Mouse (Mus musculus) kidney, adult 9 months (tissue): ENCODE measurements around the gene Wnt10b.
A peak's percentile ranks its signal among the peaks of the same experiment; 100 is the strongest.
"Not testable (repeated sequence)": the region's sequence is repeated elsewhere in the genome, so short reads cannot be mapped to it uniquely, and the experiment has no call there.

Experiments used
- DNase-seq: peaks from one replicate; pipeline ENCODE4 v3.0.0; 2022

Wnt10b gene

DNA sequence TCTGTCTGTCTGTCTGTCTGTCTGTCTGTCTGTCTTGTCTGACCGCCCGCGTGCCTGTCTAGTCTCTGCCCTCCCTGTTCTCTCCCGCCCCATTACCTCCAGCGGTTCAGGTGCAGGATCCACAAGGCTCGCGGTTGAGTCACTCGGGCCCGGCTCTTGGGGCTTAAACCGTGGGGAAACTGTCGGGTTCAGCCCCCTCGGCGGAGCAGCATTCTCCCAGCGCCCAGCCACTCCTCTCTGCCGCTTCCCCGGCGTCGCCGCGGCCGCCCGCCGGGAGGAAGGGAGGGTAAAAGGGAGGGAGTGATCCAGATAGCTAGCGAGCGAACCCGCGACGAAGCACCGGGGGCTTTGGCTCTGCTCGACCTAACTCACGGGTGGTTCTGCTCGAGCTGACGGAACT lies at the start of gene Wnt10b:
Wnt10b (minus strand) TSS at position 389 of the 400 bp plus-strand sequence.
- no peak for DNase-seq

DNA sequence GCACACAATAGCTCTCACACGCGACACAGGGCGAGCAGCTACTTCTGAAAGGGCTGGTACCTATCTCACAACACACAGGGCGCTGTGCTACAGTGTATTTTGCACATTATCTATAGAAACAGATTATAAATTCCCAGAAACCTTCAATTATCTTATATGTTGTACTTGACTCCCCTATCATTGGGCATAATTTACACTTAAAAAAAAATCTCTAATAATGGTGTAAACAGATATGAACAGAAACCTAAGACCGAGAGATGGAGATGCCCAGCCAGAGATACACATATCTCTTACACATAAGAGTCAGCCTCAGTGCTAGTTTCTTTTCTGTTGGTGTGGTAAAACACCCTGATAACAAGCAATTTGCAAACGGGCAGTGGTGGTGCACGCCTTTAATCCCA lies 49.7 kb upstream of the Wnt10b start:
- DNase-seq: no peak

DNA sequence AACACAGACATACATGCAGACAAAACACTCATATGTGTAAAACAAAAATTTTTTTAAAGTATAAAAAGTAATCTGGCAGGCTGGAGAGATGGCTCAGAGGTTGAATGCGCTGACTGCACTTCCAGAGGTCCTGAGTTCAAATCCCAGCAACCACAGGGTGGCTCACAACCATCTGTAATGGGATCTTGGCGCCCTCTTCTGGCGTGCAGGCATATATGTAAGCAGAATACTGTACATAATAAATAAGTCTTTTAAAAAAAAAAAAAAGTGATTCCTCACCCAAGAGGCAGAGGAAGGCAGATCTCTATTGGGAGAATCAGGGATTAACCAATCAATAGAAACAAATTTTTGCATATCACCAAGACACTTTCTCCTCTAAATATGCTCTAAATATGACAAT lies 45.5 kb upstream of the Wnt10b start:
- no peak for DNase-seq

DNA sequence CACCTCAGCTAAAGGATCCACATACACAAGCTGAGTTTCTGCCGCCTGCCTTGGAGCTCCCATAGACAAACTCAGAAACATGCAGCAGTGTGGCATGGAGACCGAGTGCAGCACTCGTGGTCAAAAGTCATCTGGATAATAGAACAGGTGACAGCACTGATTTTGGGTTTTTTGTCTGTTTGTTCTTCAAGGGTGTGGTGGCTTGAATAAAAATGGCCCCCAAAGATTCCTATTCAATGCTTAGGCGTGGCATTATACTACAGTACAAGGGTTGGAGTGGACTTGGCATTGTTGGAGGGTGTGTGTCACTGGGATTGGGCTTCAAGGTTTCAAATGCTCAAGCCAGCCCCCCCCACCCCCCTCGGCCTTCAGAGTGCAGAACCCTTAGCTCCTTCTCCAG lies 44.2 kb upstream of the Wnt10b start:
- no peak for DNase-seq

DNA sequence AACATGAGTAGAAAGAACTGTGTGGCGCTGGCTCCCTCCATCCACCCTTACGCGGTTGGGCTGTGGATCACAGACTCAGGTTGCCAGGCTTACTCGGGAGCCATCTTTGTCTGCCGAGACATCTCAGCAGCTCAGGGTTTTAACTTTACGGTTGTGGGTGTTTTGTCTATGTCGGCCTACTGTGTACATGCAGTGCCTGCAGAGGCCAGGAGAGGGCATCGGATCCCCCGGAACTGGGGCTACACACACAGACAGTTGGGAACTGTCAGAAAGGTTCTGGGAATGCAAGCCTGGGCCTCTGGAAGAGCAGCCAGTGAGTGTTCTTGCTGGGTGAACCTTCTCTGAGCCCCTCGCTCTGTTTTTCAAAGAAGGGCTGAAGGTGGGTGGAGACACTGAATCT lies 43.5 kb upstream of the Wnt10b start:
- DNase-seq: no peak

DNA sequence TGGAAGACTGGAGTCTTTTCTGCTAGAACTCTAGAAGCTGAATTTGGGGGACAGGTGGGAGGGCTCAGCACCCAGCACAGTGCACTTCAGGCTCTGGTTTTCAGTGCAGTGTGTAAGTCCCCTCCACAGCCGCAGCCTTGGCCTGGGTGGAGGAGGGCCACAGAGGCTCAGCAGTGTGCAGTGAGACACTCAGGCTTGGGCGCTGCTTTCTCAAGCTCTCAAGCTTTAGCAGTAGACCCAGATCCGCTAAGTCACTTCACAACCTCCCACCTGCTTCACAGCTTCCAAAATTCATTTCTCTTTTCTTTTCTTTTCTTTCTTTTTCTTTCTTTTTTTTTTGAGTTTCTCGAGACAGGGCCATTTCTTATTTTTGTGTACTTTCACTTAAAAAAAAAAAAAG lies 43.0 kb upstream of the Wnt10b start:
- no peak for DNase-seq

DNA sequence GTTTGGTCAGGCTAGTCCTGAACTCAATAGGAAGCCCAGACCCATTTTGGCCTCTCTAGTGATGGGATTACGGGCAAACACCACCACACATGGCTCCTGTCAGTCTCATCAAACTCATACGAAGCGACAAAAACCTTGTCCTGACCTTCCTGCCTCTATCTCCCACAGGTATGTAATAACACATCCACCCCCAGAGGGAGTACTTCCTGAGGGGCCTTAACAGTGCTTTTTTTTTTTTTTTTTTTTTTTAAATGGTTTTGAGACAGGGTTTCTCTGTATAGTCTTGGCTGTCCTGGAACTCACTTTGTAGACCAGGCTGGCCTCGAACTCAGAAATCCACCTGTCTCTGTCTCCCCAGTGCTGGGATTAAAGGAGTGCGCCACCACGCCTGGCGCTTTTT lies 40.2 kb upstream of the Wnt10b start:
- no peak for DNase-seq

DNA sequence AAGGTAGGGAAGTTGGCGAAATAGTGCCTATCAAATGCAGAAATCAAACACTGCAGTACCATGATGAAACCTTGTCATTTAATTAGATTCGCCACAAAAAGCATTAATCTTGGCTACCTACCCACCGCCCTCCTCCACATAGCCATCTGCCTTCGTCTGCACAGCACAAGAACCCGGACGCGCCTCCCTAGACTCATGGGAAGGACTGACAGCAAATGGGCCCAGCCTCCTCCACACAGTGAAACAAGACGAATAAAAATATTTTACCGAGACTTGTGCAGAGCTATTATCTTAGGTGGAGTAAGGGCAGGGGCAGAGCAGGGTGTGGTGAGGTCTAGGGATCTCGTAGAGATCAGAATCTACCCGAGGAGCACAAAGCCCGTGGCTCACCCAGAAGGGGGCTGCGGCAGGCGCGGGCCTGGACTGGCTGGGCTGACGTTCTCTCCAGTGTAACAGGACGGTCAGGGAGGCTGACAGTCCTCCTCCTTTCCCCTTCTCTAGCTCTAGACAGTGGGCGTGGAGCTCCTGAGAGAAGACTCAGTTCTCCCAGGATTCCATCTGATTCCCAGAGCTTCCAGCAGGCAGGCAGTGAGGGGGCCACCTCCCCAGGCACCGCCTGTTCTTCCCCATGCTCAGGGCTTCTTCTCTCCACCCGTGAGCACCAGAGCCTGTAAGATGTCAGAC lies 34.9 kb upstream of the Wnt10b start:
- no peak for DNase-seq

DNA sequence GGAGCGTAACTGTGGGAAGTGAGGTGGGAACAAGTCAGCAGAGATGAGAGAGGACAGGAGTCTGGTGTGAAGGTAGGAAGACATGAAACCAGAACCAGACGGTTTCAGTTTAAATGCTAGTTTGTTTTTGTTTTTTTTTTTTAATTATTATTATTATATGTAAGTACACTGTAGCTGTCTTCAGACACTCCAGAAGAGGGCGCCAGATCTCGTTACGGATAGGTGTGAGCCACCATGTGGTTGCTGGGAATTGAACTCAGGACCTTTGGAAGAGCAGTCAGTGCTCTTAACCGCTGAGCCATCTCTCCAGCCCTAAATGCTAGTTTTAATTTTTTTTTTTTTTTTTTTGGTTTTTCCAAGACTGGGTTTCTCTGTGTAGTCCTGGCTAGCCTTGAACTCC lies 32.3 kb upstream of the Wnt10b start:
- not testable (repeated sequence) for DNase-seq

DNA sequence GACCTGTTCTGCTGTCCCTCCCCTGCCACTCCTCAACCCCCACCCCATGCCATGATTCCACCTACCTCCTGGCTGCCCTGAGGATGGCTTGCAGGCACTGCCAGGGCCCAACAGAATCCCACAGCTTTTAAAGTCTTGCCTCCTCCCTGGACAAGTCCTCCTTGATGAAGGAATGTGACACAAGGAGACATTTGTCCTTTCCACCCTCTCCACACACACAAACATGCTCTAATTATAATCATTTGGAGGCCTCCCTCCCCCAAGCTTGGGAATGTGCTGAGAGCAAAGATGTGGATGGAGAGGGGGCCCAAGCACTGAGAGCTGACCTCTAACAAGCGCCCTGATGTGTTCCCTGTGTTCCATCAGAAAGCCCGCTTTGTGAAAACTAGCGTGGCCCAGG lies 31.4 kb upstream of the Wnt10b start, which contains the start of gene Ddn:
Ddn (minus strand) TSS at position 101 of the 400 bp plus-strand sequence.
- DNase-seq: no peak

DNA sequence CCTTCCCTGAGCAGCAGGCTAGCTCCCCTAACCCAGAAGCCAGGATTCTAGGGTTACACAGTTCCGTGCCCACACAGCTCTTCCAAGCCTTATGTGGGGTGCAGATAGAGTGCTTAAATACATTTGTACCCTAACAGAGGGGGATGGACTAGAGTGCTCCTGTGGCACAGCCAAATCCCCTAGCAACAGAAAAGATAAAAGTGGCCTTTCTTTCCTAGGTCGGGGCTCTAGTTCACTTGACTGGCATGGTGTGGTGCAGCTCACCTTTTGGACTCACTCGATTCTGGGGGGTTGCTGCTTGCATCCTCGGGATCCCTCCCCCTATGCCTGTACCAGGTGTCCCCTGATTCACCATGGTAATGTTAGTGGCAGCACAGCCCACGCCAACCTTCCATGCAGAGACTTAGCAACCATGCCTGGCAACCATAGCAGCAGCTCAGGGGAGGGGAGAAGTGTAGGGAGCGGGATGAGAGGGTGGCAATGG lies 30.7 kb upstream of the Wnt10b start:
- no peak for DNase-seq

DNA sequence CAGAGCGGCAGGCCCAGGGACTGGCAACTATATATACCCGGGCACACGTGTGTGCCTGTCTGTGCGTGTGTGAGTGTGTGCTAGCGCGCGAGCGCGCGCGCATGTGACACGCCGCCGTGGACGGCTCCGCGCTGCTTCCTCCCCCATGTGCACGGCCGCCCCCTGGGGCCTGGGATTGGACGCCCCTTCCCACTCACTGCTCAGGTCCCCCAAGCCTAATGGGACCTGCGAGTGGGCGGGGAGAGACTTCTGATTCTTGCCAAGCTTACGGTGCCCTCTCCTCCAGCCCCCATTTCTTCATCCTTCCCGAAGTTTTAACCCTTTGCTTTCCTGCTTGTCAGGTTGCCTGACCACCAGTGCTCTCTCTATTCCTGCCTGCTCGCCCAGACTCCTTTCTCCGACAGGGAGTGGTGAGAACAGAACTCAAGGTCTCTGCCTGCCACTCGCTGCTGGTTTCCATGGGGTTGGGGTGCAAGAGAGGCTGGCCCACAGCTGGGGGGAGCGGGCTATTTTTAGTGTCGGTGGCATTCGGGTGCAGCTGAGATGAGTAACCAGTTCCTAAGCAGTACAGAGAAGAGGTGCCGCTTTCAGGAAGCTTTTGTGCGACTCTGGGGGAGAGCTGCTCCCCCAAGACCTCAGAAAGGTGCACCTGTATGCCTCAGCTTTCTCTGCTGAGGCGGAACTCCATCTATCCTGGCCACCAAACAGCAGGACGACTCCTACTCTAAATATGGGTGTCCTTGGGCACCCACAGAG lies 30.1 kb upstream of the Wnt10b start:
- DNase-seq: no peak

DNA sequence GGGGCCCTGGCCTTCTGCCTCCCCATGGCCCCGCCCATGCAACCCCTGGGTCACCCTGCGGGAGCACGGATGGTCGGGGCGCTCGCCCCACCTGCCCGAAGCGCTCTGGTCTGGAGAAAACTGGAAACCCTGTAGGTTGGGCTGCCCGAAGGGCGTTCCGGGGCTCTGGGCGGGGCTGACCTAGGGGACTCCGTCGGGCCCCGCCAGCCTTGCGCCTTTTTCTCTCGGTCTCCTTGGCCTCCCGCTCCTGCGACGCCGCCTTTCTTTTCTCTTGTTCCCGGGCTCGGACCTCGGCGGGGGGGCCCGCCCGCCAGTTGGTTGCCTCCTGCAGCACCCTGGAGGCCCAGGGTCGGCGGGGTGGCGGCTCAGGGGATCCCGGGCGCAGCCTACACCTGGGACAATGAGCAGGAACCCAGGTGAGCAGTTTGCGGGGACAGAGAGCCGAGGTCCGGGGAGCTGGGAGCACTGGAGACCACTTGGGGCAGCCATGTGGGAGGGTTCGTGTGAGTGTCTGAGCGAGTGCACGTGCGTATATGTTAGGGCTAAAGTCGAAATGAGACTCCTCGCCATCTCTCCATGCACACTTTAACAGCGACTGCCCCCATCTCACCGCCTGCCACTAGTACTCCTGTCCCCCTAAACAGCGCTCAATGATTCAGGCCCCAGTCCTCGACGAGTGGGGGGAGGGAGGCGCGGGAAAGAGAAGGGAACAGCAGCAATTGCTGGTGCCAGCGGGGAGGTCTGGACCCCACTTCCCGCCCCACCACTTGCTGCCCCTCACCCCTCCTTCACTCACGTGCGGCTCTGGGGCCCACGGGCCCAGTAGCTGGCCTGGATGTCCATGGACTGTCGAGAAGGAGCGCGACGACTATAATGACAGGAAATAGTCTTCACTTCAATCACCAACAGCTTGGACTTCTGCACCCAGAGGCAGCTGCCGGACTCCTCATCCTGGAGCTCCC lies 29.1 kb upstream of the Wnt10b start:
- no peak for DNase-seq

DNA sequence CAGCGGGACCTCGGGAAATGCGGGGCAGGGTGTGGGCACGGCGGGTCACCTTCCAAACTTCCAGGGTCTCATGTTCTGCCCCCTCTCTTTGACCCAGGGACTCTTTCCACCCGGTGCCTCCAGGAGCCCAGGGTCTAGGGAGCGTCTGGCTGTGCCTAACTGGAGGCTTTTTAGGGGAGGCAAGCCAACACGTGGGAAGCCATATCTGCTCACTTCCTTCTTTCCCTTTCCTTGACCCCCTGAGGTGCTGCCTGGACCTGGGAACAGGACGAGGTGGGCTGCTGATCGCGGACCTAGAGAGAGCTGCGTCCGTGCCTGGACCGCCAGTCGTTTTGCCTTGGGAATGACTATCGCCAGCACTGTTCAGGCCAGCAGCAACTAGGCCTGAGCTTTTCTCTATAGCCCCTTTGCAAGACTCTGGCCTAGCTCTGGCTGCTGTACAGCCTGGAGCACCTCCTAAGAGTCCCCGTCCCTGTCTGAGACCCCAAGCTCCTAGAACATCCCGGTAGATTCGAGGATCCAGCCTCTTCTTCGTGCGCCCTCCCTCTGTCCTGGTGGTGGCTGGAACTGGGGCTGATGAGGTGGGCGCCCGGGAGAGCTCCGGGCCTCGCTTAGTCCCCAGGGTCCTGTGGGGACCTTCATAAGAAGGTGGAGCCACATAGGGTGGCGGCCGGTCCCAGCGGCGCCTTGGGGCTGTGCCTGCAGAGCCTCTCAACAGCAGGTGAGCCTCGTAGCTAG lies 28.3 kb upstream of the Wnt10b start:
- DNase-seq: no peak

DNA sequence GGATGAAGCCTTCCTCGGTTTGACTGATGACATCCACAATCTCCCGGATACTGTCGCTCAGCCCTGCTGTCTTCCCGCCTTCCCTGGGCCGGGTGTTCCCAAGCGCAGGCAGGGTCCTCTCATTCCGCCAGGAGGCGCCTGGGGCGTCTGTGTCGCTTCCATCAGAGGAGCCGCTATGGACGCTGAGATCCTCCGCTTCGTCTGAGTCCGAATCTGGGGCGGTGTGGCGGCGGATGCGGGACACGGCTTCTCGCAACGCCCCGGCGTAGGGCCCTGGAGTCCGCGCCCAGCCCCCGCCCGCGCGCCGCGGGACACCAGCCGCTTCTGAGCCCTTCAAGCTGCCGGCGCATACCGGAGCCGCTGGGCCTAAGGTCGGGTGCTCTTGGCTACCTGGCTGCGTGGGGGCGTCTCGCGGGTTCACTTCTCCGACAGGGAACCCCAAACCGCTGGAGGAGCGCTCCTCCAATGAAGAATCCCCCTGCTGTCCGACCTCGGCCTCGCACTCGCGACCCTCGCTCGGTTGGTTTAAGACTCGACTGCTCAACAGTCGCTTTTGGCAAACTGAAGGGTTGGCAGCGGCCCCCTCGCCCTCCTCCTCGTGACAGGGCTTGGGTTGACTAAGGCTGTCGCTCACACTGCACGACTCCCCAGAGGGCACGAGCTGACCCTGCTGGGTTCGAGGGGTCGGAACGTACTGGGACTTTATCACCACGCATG lies 27.5 kb upstream of the Wnt10b start:
- peak; percentile 65 for DNase-seq

DNA sequence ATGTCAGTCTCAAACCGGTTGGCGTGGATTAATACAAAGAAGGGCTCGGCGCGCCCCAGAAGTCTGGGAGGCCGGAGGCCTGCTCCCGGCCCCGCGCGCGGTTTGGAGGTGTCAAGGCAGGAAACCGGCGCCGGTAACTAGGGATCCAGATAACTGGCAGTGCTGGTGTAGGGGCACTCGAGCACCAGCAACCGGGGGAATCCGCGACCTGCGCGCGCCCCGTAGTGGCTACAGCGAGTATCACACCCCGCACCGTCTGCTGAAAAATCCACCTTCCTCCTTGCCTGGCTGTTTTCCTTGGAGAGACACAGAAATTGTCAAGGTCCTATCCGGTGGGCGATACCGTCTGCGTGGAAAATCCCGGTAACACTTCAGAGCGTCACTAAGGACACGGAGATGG lies 26.1 kb upstream of the Wnt10b start:
- DNase-seq: peak; percentile 87

DNA sequence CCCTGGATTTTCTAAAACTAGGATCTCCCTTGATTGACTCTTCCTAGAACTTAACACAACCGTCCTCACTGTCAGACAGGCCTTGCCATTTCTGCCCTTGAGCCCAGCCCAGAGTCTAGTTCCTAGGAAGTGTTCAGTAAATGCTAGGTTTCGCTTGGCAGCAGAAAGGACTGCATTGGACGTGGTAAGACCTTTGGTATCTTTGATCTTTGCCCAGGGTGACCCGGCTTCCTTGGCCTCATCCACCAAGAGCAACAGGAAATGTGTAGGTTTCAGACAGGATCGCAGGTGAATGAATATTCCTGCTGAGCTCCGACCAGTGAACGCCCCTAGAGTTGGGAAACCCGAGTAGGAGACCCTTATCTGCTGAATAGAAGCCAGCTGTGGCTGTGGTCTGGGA lies 25.0 kb upstream of the Wnt10b start:
- peak; percentile 61 for DNase-seq

DNA sequence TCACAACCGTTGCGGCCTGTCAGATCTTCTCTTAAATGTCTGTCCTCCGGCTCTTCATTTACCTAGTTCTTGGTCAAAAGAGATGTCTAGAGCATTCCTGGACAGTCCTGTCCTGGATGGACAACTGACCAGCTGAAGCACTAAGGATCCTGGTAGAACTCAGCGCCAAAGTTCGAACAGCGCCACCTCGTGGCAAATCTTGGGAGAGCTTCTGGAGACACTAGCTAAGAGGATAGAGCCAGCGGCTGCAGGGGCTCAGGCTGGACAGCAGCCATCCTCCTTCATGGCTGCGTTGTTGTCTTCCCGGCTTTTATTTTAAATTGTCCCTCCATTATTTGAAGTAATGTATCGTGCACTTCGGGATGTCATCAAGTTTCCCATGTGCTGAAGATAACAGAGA lies 21.4 kb upstream of the Wnt10b start:
- DNase-seq: peak; percentile 83

DNA sequence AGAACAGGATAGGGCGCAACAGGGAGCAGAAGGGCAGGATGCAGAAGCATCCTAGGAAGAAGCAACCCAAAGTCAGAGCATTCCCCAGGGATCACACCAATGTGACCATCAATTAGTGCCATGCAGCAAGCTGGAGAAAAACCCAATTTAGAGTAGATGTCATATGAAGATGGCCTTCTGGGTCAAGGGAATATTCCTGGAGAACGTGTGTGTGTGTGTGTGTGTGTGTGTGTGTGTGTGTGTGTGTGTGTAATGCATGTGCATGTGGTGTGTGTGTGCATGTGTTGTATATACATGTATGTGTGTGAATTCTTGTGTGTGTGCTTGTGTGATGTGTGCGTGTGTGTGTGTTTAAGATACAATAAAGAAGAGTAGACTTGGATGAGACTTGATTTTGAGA lies 21.0 kb upstream of the Wnt10b start:
- DNase-seq: no peak

DNA sequence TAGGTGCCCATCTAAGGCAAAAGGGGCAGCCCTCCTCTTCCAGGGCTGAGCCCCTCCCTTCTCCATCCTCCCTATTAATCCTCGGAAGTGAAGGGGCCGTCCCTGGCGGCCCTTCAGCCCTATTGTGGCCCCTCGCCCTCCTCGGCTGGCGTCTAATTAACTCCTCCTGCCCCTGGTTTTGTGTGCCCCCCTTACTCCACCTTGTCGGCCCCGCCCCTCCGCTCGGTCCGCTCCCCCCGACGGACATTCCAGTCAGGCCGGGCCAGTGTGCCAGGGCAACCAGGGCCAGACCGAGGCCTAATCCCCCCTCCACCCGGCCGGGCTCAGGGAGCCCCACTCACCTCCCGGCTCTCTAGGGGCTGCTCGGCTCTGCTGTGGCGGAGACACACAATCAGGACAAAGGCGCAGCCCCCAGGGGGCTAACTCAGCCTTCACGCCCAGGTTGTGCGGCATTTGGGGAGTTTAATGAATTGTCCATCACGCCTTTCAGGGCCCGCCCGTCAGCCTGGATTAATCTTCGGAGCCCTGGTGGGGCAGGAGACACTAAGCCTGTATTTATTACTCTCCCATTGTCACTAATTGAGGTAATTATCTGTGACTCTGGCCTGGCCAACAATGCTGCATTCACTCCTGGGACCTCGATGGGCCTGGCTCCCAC lies 20.0 kb upstream of the Wnt10b start:
- no peak for DNase-seq
